Mouse (Mus musculus): ENCODE results near the gene Hspa1a.
"Not testable (repeated sequence)": the region's sequence is repeated elsewhere in the genome, so short reads cannot be mapped to it uniquely, and the experiment has no call there.

The Hspa1a gene

DNA sequence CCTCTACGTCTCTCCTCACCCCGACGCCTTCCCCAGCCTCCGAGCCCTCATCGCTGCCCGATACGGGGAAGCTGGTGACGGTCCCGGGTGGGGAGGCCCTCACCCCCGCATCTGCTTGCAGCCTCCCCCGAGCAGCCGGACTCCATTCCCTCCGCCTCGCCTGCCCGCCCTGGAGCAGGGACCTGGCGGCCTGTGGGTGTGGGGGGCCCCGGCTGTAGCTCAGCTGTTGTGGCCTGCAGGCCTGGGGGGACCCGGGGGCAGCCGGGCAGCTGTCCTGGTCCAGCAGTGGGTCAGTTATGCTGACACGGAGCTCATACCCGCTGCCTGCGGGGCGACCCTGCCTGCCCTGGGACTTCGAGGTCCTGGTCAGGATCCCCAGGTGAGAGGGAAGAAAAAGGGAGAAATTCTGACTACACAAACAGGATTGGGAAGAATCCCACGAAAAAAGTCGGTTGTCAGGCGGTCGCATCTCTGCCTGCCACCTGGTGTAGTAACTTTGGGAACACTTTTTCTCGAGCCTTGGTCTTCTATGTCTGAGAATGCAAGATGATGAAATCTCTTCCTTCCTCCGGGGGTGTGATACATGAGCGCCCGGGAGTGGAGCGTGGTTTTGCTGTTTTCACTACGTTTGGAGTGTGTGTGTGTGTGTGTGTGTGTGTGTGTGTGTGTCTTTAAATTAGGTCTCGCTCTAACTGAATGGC lies 29.6 kb upstream of the Hspa1a start:
- DNase-seq (ENCODE audit: low read depth, low spot score), result peak; percentile 71

DNA sequence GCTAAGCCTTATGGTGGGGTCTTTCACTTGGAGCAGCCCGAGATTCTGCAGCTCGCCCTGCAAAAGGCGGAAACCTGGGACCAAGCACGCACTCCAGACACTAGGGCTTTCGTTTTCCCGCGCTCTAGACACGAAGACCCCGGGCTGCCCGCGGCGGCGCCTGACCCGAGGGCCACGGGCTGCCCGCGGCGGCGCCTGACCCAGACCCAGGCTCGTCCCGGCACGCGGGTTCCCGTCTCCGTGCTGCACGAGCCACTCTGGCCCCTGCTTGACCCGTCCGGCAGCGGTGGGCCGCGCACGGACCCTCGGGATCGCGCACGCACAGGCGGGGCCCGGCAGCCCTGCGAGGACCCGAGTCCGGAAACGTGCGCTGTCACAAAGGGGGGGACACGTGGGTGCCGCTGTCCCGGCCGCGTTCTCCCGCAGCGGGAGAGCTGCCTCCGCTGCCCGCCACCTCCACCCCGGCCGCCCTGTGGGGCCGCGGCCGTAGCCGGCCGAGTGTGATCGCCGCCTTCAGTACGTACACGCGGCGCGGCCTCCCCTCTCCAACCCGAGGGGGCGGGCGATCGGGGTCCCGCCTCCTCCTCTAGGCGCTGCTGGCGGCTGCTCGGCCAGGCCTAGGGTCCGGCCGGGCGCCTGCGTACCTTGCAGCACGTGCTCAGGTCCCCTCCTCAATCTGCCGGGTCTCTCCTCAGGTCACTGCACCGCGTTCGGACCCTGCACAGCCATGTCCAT lies 28.9 kb upstream of the Hspa1a start, which contains the start of gene Vars:
Gene Vars, plus strand, starts transcription at position 271 of the 735 bp plus-strand sequence.
- DNase-seq (ENCODE audit: low read depth, low spot score), result peak; percentile 86

DNA sequence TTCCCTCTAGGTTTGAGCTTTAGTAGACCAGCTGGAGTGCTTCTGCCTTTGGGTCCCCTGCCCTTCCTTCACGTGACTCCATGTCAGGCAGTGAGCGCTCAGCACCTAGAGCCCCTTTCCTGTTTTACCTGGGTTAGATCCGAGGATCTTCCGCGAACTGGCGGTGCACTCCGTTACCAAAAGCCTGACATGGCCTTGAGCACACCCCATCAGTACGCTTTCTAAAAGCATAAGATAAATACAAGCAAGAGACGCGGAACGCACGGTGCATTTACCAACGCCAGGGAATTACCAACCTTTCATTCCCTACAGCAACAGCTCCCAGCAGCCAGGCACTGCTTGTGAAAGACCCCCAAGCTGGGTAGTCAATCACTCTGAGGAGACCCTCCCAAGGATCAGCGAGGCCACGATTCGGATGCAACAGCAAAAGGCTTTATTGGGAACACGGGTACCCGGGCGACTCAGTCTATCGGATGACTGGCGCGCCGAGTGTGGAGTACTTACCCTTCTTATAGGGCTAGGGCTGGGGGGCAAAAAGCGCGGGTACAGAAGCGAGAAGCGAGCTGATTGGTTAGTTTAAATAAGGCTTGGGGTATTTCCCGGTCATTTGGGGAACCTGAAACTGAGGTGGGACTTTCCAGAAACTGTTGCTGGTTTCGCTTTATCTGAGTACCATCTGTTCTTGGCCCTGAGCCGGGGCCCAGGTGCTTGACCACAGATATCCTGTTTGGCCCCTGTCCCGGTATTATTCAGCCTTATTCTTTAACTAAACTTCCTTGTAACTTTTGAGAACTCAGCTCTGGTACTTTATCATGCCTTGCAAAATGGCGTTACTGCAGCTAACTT lies 28.1 kb upstream of the Hspa1a start:
- peak; percentile 27 for DNase-seq (ENCODE audit: low read depth, low spot score)

DNA sequence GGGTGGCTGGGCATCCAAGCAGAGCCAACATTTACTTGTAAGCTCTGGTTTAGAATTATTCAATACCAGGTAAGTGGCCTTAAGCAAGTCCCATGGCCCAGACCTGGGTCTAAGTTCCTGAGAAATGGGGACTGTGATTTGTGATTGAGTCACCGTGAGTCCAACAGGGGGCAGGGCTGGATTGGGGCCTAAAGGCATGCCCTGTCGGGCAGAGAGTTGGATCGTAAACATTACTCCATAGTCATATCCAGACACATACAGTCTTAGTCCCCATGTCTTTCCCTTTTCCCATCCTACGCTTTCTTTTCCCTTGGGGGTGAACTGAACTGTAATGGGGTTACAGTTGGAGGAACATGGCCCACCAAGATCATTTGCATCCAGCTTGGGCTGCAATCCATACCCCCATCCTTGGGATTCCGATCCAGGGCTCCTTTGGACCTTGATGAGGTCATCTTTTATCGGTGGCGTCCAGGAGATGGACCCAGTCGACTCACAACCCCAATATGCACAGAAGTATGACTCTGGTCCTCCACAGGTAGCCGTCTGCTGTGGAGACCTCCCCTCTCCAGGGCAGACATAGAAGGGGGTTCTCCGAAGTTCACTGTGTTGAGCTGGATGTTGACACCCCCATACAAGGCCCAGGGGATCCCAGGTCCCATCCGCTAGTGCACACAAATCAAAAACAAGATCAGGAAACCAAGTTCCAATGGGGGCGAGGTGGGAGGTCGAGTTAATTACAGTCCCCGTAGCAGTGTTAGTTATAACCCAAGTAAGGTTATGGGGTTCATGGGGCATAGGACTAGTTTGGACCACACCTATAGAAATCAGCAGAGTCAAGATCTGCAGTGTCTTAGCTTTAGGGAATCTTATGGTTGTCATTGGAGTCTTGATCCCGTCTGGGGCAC lies 26.8 kb upstream of the Hspa1a start:
- no peak for DNase-seq (ENCODE audit: low read depth, low spot score)

DNA sequence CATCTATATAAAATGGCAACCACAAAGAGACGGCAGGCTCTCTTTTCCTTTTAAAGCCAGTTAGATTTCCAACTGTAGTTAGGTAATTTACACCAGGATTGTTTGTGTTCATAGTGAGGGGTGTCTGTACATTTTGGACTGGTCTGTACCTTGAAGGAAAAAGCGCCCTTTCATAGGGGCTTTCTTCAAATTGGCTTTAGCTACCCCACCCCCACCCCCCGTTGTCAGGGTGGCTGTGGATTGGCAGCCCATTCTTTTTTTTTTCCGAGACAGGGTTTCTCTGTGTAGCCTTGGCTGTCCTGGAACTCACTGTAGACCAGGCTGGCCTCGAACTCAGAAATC lies 25.2 kb upstream of the Hspa1a start:
- no peak for DNase-seq (ENCODE audit: low read depth, low spot score)

DNA sequence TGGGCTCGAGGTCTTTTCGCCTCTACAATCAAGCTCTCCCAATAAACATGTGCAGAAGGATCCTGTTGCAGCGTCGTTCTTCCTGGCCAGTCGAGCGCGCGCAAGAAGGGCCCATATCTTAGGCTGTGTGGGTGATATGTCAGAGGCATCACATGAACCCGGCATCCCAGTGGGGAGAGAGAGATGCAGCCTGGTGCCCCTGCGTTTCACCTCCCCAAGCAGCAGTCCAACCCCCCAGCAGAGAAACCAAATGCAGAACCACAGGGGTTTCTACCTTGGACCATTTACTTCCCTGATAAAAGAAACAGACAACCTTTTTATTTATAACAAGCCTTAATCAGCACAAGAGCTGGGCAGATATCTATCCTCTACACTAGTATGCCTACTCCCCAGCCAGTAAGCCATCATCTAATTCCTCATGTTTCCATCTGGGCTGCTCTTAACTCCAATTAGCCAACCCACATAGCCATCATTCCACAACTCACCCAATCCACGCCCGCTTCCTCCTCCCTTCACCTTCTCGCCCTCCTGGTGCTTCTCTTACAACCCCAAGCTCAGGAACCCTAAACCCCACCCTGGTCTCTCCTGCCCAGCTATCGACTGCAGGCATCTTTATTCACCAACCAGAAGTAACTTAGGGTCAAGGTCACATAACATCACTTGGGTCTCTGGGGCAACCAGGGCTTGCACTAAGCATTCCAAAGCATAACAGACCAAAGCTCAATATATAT lies 24.6 kb upstream of the Hspa1a start:
- DNase-seq (ENCODE audit: low read depth, low spot score), result no peak

DNA sequence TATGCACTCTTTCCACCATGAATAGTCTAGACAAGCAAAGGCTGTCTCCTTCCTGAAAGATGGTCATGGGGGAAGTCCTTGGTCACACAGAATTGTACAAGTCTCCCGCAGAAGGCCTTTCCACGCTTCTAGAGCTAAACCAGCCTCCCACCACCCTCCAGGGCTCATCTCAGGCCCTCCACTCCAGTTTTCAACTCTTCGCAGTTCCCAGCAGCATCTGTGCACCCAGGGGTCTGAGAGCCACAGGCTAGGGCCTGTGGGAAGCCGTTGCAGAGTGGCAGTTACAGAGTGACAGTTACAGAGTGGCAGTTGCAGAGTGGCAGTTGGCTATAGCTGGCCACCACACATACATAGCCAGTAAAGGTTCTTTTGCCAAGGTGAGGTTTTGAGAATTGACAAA lies 24.0 kb upstream of the Hspa1a start:
- not testable (repeated sequence) for DNase-seq (ENCODE audit: low read depth, low spot score)

DNA sequence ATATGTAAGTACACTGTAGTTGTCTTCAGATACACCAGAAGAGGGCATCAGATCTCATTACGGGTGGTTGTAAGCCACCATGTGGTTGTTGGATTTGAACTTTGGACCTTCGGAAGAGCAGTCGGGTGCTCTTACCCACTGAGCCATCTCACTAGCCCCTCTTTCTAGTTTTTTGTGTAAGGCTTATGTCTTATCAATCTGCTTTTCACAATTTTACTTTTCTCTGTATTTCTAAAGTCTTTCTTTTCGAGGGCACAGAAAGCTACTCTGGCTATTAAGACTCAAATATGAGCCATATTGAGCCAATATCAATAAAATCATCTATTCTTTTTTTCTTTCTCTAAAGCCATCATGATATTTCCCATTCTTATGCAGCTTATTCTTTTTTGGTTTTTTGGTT lies 23.2 kb upstream of the Hspa1a start:
- DNase-seq (ENCODE audit: low read depth, low spot score), result not testable (repeated sequence)

DNA sequence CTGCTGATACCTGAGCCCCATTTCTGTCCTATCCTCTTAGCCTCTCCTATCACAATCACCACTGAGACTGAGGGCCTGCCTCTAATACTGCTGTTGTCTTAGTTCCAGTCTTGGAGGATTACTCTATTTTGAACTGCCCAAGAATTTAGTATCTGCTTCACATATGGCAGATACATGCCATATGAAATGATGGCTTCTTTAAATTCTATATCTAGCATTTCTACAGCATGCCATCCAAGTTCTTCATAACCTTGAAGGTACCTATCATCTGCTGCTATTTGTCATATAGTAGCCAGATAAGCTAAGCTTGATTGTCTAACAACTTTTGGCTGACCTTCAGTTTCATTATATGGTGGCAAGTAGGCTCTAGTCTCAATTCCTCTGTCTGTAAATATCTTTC lies 22.8 kb upstream of the Hspa1a start:
- no peak for DNase-seq (ENCODE audit: low read depth, low spot score)

DNA sequence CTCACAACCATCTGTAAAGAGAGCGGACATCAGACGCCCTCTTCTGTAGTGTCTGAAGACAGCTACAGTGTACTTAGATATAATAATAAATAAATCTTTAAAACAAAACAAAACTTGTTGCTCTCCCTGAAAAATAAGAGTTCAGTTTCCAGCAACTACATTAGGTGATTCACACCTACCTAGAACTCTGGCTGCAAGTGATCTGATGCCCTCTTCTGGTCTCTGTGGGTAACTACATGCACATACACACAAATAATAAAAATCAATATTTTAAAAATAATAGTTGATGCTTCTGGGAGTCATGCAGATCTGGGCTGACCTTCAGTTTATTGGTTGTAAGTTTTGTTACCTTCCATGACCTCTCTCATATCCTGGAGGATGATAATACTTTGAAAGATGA lies 12.3 kb upstream of the Hspa1a start:
- DNase-seq (ENCODE audit: low read depth, low spot score), result peak; percentile 77

DNA sequence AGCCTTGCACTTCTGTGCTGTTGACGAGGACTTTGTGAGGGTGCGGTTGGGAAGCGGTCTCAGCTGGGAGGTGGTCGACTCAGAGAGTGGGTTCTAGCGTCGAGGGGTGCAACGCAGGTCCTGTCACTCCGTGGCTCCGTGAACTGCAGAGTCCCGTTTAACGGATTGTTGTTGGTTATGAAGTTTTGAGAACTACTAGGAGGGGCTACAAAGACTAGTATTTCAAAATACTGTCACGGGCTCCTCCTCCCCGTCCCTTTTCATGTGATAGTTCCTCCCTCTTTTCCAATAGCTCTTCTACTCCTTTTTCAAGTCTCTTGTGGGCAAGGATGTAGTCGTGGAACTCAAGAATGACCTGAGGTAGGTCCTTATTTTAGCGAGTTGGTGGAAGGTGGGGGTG lies 10.4 kb upstream of the Hspa1a start:
- peak; percentile 59 for DNase-seq (ENCODE audit: low read depth, low spot score)

DNA sequence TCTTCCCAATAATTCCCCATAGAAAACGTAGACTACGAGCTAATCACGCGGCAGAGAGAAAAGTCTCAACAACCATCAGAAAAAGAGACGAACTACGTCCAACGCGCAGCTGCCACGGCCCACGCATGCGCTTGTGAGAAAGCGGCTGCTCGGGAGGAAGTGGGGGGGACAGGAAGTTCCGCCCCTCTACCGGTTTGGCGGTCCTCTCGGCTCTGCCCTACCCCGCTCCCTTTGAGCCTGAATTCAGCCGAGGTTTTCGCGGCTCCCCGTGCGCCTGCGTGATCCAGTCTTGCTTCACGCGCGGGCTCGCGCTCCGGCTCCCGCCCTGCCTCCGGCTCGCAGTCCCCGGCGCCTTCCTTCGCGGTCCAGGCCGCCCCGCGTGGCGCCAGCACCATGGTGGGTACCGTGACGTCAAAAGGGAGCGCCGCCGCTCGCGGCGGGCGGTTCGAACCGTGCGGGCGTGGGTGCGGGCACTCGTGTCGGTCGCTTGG lies 9.8 kb upstream of the Hspa1a start, which contains the start of gene Lsm2:
Gene Lsm2, plus strand, starts transcription at position 173 of the 491 bp plus-strand sequence.
- peak; percentile 96 for DNase-seq (ENCODE audit: low read depth, low spot score)

DNA sequence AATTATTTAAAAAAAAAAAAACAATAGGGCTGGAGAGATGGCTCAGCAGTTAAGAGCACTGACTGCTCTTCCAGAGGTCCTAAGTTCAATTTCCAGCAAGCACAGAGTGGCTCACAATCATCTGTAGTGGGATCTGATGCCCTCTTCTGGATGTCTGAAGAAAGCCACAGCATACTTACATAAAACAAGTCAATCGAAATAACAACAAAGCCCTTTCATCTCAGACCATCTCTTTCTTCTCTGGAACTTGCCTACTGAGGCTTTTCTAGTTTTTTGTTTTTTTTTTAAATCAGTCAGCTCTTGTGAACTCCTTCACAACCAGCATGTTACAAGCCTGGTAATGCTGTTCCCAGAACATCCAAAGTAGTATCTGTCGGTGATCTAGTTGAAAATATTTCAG lies 8.7 kb upstream of the Hspa1a start:
- peak; percentile 87 for DNase-seq (ENCODE audit: low read depth, low spot score)

DNA sequence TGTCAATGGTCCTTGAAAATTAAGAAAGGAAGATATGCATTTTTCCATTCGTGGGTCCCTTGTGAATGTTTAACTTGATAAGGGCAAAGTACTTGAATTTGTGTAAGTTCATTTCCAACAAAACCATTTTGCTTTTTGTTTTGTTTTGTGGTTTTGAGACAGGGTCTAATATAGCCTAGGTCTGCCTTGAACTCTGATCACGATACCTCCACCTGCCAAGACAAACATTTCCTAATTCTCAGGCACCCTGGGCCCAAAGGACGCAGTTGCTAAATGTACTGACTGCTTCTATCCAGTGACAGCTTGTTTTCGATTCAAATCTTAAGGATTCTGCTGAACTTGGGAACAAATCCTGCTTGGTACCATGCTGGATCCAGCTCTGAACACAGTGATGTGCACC lies 7.7 kb upstream of the Hspa1a start:
- no peak for DNase-seq (ENCODE audit: low read depth, low spot score)

DNA sequence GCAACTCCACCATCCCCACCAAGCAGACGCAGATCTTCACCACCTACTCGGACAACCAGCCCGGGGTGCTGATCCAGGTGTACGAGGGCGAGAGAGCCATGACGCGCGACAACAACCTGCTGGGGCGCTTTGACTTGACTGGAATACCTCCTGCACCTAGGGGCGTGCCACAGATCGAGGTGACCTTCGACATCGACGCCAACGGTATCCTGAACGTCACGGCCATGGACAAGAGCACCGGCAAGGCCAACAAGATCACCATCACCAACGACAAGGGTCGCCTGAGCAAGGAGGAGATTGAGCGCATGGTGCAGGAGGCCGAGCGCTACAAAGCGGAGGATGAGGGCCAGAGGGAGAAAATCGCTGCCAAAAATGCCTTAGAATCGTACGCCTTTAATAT lies 6.3 kb upstream of the Hspa1a start:
- DNase-seq (ENCODE audit: low read depth, low spot score), result no peak

DNA sequence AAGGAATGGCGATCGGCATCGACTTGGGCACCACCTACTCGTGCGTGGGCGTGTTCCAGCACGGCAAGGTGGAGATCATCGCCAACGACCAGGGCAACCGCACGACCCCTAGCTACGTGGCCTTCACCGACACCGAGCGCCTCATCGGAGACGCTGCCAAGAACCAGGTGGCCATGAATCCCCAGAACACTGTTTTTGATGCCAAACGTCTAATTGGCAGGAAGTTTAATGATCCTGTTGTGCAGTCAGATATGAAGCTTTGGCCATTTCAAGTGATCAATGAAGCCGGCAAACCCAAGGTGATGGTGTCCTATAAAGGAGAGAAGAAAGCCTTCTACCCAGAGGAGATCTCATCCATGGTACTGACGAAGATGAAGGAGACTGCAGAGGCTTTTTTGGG lies 5.0 kb upstream of the Hspa1a start:
- DNase-seq (ENCODE audit: low read depth, low spot score), result no peak

DNA sequence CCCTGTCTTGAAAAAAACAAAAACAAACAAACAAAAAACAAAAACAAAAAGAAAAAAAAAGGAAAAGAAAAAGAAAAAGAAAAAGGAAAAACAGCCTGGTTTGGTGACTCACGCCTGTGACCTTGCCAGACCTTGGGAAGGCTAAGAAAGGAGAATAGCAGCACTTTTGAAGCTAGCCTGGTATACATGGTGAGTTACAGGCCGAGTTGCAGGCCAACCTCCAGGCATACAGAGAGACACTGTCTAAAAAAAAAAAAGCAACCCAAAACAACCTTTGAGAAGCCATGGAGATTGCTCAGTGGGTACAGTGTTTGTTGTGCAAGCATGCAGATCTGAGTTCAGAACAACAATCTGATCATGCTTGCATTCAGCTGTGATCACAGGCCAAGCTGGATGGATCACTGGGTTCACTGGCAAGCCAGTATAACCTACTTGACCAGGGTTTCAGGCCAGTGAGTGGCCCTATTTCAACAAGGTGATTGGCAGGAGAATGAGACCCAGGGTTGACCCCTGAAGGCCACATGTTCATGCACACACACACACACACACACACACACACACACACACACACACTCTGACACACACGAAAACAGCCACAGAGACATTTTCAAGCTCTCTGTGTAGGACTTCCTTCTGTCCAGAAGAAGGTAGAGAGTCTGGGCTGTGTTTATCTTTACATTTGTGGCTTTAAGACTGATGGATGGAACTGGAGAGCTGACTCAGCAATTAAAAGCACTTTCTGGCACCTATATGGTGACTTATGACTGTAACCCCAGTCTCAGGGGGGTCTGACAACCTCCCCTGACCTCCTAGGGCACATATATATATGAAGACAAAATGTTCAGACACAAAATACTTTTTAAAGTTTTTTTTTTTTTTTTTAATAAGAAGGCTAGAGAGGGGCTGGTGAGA lies 3.9 kb upstream of the Hspa1a start:
- DNase-seq (ENCODE audit: low read depth, low spot score), result peak; percentile 40

DNA sequence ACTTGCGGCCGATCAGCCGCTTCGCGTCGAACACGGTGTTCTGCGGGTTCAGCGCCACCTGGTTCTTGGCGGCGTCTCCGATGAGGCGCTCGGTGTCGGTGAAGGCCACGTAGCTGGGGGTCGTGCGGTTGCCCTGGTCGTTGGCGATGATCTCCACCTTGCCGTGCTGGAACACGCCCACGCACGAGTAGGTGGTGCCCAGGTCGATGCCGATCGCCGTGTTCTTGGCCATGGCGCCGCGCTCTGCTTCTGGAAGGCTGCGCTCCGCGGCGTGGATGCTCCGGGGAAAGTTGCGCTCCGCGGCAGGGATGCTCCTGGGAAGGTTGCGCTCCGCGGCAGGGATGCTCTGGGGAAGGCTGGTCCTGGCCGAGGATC lies 275 bp downstream of the Hspa1a start:
- not testable (repeated sequence) for DNase-seq (ENCODE audit: low read depth, low spot score)

DNA sequence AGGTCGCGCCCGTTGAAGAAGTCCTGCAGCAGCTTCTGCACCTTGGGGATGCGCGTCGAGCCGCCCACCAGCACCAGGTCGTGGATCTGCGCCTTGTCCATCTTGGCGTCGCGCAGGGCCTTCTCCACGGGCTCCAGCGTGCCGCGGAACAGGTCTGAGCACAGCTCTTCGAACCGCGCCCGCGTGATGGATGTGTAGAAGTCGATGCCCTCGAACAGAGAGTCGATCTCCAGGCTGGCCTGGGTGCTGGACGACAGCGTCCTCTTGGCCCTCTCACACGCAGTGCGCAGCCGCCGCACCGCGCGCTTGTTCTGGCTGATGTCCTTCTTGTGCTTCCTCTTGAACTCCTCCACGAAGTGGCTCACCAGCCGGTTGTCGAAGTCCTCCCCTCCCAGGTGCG lies 1.1 kb downstream of the Hspa1a start:
- DNase-seq (ENCODE audit: low read depth, low spot score), result not testable (repeated sequence)
